Mouse (Mus musculus): ENCODE results near the gene 4933434E20Rik.

DNA sequence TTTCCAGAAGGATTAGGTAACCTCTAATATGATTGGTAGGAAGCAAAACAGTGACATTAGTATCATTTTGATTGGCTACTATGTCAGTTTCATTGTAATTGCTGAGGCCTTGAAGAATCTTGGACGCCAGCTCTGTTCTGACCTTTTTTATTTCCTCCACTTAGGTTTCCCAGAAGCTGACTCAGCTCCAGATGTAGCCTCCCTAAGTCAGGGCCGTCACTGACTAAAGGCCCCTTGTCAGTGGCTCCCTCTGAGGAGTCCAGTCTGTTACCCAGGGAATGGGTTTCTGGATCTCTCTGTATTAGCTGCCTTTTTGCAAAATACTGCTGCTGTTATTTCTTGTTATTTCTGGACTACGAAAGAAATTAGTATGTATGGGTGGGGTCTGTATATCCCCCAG lies 64.1 kb downstream of the 4933434E20Rik start:
- TF ChIP-seq CTCF (IDR thresholded peaks at IDR 0.05; ENCODE audit: low read depth, low read length) (no peak), EP300 (IDR thresholded peaks at IDR 0.05; ENCODE audit: insufficient read depth, low read depth, low read length) (no peak)

Measured in ES-Bruce4 (cell line).